Mouse (Mus musculus): Measurements from ENCODE around the gene Lrrc73.

DNA sequence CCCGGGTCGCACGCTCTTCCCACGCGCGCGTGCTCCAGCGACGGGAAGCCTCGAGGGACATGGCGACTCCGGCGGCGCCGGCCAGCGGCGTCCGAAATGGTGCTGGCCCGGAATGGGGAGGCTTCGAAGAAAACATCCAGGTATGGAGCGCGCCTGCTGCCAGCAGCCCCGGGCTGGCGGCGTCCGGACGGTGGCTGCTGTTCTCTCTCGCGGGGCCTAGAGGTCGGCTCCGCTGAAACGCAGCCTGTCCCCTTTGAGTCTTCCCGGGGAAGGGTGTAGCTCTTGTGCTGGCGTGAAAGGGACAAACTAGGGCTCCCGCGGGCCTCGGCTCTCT lies 5.2 kb upstream of the Lrrc73 start:
- no peak for TF ChIP-seq POLR2A (IDR thresholded peaks at IDR 0.05; ENCODE audit: borderline replicate concordance, extremely low read depth, insufficient read depth, insufficient read length, poor library complexity, severe bottlenecking)
- no peak for TF ChIP-seq CTCF (IDR thresholded peaks at IDR 0.05; ENCODE audit: borderline replicate concordance, extremely low read depth, insufficient read depth, insufficient read length)

All from brain, embryonic 14.5 days (tissue).